Comparison of ENCODE assay signal across 8 mouse cellular contexts in the genomic region with DNA sequence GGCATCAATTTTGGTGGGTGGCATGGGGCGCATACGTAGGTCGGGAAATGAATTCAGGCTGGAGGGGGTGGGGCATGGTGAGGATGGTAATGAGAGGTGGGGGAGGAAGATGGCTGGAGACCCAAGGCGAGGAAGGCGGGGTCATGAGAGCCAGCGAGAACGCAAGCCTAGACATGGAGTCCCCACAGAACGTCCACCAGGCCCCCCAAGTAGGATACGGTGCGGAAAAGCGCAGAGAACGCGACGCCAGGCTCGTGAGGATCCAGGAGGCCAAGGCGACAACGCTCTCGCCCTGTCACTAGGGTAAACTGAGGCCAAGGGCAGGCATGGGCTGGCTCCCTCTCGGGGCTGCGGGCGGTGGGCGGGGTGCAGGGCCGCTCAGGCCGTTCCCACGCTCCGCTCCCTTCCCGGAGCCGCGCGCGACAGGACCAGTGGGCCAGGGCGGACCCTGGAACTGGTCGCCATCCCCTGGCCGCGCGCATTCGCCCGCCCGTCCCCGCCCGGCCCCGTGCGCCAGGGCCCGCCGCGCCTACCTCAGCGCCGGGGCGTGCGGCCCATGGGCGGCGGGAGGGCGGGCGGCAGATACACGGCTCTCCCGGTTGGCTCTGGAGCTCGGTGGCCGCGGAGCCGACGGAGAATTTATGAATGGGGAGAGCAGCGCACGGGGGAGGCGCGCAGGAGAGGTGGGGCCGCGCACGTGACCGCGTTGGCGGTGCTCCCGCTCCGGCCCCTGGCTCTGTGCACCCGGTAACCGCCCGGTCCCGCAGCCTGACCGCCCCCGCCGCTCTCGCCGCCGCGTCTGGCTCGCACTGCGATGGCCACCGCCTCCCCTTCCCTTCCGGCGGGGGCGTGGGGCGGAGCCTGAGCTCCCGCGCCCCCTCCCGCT. TPM values are rescaled to one million over a fixed set of nuclear protein-coding genes. Genes with fewer than 3 reads are reported as not detected.
DNase-seq lines count a peak whose midpoint lies in the region; ATAC-seq lines count a peak whose summit lies in the region.

TSS of gene Atp5d (plus strand) at position 80 of the 886 bp plus-strand sequence.

- H3K9me3 ChIP-seq in intestine, embryonic 16.5 days (ENCODE audit: control insufficient read depth, low read length), result no peaks in the 10 kb centered on the region
- no peaks in the 10 kb centered on the region for H3K9me3 ChIP-seq in stomach, embryonic 14.5 days (ENCODE audit: control insufficient read depth, low read depth, low read length)

- no peaks in the 10 kb centered on the region for H3K36me3 ChIP-seq in intestine, embryonic 16.5 days (ENCODE audit: control insufficient read depth, insufficient read depth, low read length)
- peaks cover 5% of the 10 kb centered on the region; the same call in 1 of the 2 replicates for H3K36me3 ChIP-seq in stomach, embryonic 14.5 days (ENCODE audit: control insufficient read depth, insufficient read depth, low read length)

- H3K27ac ChIP-seq in intestine, embryonic 16.5 days (ENCODE audit: low read length), result peak within 1 kb of the TSS; percentile 61
- peak within 1 kb of the TSS; percentile 79; the same call in 1 of the 2 replicates for H3K27ac ChIP-seq in stomach, embryonic 14.5 days (ENCODE audit: low read length)

- intact Hi-C loops in left cerebral cortex, postnatal 25 days (cut with DNase I), result loop anchor here (2.0 kb wide), 1 partner anchor 154 kb away; the partner anchor contains the start of gene Tmem259

- H3K4me2 ChIP-seq in intestine, embryonic 16.5 days (ENCODE audit: low read depth, low read length), result peak within 1 kb of the TSS; percentile 98
- peak within 1 kb of the TSS; percentile 97 for H3K4me2 ChIP-seq in stomach, embryonic 14.5 days (replicated peaks; ENCODE audit: low read depth, low read length)

- peaks cover 14% of the 10 kb centered on the region; the same call in 1 of the 2 replicates for H3K27me3 ChIP-seq in intestine, embryonic 16.5 days (replicated peaks; ENCODE audit: control insufficient read depth, insufficient read depth, low read length)
- H3K27me3 ChIP-seq in stomach, embryonic 14.5 days (ENCODE audit: control insufficient read depth, insufficient read depth, low read length), result 0 out of 2 replicates have a peak, but pooled peaks cover 7% of the 10 kb centered on the region

- peak; percentile 8 for ATAC-seq in intestine, embryonic 16.5 days
- no peak for ATAC-seq in megakaryocyte-erythroid progenitor cell, adult 5-6 weeks (replicated peaks; ENCODE audit: low FRiP score, low TSS enrichment, poor library complexity, severe bottlenecking)
- peak; percentile 11; the same call in 1 of the 2 replicates for ATAC-seq in stomach, embryonic 14.5 days (ENCODE audit: insufficient number of reproducible peaks, insufficient read depth, low FRiP score, low read depth)

- DNase-seq in urinary bladder, postnatal 14 days (ENCODE audit: low spot score), result peak; percentile 58
- no peak for DNase-seq in urinary bladder, postnatal 10 days (ENCODE audit: low spot score)
- DNase-seq in embryo, embryonic 9.5 days (ENCODE audit: extremely low spot score), result peak; percentile 59
- DNase-seq in heart, adult 11 months, result peak; percentile 98
- DNase-seq in left cerebral cortex, postnatal 25 days (ENCODE audit: low spot score in 2 of 2), result peak; percentile 81 to 86

- H3K4me1 ChIP-seq in intestine, embryonic 16.5 days (ENCODE audit: control insufficient read depth, insufficient read depth, low read length), result peaks cover 47% of the 10 kb centered on the region
- peaks cover 20% of the 10 kb centered on the region; the same call in 1 of the 2 replicates for H3K4me1 ChIP-seq in stomach, embryonic 14.5 days (ENCODE audit: control insufficient read depth, insufficient read depth, low read length)

- peak within 1 kb of the TSS; percentile 73 for H3K4me3 ChIP-seq in intestine, embryonic 16.5 days (ENCODE audit: low read length)
- peak within 1 kb of the TSS; percentile 73 for H3K4me3 ChIP-seq in stomach, embryonic 14.5 days (ENCODE audit: low read depth, low read length)

- peak within 1 kb of the TSS; percentile 78 for H3K9ac ChIP-seq in intestine, embryonic 16.5 days (ENCODE audit: low read depth, low read length)
- peak within 1 kb of the TSS; percentile 86 for H3K9ac ChIP-seq in stomach, embryonic 14.5 days (replicated peaks; ENCODE audit: low read depth, low read length)

- WGBS in intestine, embryonic 16.5 days, result 0% methylated on average over 86 of the region's 94 CpGs
- under 1% methylated on average over 78 of the region's 94 CpGs for WGBS in stomach, embryonic 14.5 days

RNA-seq across cellular contexts. Expression of gene Atp5d, which starts in this region (rescaled TPM):
- 846 and 854 TPM in 2 replicates for polyA plus RNA-seq in intestine, embryonic 16.5 days (2015; fragmentation: Nextera tagmentation; extraction: Ambion mirVana)
- 100 to 1,000 TPM; 372 to 381 TPM for total RNA-seq in left cerebral cortex, postnatal 25 days (2021)
- total RNA-seq in megakaryocyte-erythroid progenitor cell, adult 5-6 weeks (2014; fragmentation: Nextera tagmentation), result 282 and 325 TPM in 2 replicates
- 29.3 and 49.3 TPM in 2 replicates for total RNA-seq in megakaryocyte-erythroid progenitor cell, adult 5-6 weeks (2017)
- 481 and 531 TPM in 2 replicates for polyA plus RNA-seq in stomach, embryonic 14.5 days (2014; fragmentation: Nextera tagmentation; extraction: Ambion mirVana)
